Mouse (Mus musculus) hindbrain, embryonic 15.5 days (tissue): ENCODE data around the gene Ddx4. TPM values are rescaled to one million over a fixed set of nuclear protein-coding genes. Genes with fewer than 3 reads are reported as not detected.

Source experiments
- ATAC-seq: fragments of 200-750 bp; cut with Nextera tagmentation; 2 replicates; pipeline ENCODE4 v1.8.0; 2017; ENCODE audit warnings: low read depth, moderate number of reproducible peaks, moderate TSS enrichment; ENCODE audit not compliant: low FRiP score
- H3K27ac ChIP-seq: fragments of 300-500 bp; sonication (generic); replicated peaks from 2 replicates; pipeline ENCODE4 v1.5.1; 2015; ENCODE audit warnings: mild to moderate bottlenecking, inconsistent platforms
- H3K27me3 ChIP-seq: fragments of 300-500 bp; sonication (generic); 2 replicates; pipeline ENCODE4 v1.6.1; 2015; ENCODE audit warnings: control low read depth, inconsistent platforms
- H3K36me3 ChIP-seq: fragments of 300-500 bp; sonication (generic); 2 replicates; pipeline ENCODE4 v1.6.1; 2015; ENCODE audit warnings: control low read depth, inconsistent platforms
- H3K4me1 ChIP-seq: fragments of 300-500 bp; sonication (generic); replicated peaks from 2 replicates; pipeline ENCODE4 v1.6.1; 2015; ENCODE audit warnings: control low read depth, inconsistent platforms
- H3K4me2 ChIP-seq: fragments of 300-500 bp; sonication (generic); 2 replicates; pipeline ENCODE4 v1.6.1; 2015; ENCODE audit warnings: moderate library complexity, mild to moderate bottlenecking, inconsistent platforms
- H3K4me3 ChIP-seq: fragments of 300-500 bp; sonication (generic); 2 replicates; pipeline ENCODE4 v1.5.1; 2015; ENCODE audit warnings: mild to moderate bottlenecking, inconsistent platforms
- H3K9ac ChIP-seq: fragments of 300-500 bp; sonication (generic); 2 replicates; pipeline ENCODE4 v1.6.1; 2015; ENCODE audit warnings: inconsistent platforms
- H3K9me3 ChIP-seq: fragments of 300-500 bp; sonication (generic); 2 replicates; pipeline ENCODE4 v1.6.1; 2016; ENCODE audit warnings: control low read depth, inconsistent platforms
- WGBS: fragments of 180-500 bp; shearing (Covaris S2); methylation state at CpG from one replicate; pipeline ENCODE4 v1.1.7; 2015; 5-methylcytosine and 5-hydroxymethylcytosine counted together
- polyA plus RNA-seq: library from polyadenylated mRNA; unstranded; fragments of >200 nt; fragmentation: Nextera tagmentation; extraction: Ambion mirVana; gene quantifications from 2 replicates; pipeline ENCODE4 v1.2.1, GENCODE M21; 2015

Ddx4 gene
- 1.1 and 1.2 TPM in 2 replicates for polyA plus RNA-seq

- 69% methylated on average over 45 of the region's 45 CpGs for WGBS
- no peak for ATAC-seq
- H3K36me3 ChIP-seq, result no peaks in the 10 kb centered on the region
- H3K4me1 ChIP-seq, result no peaks in the 10 kb centered on the region
- 0 out of 2 replicates have a peak within 1 kb of the TSS, but pooled peaks have one; percentile 1 for H3K4me2 ChIP-seq
- H3K27ac ChIP-seq, result no peak within 1 kb of the TSS
- no peak within 1 kb of the TSS for H3K9ac ChIP-seq
- H3K4me3 ChIP-seq, result no peak within 1 kb of the TSS
- no peaks in the 10 kb centered on the region for H3K27me3 ChIP-seq
- peaks cover 6% of the 10 kb centered on the region; the same call in 1 of the 2 replicates for H3K9me3 ChIP-seq
Measured at GRCm38 (mm10) chr13:112652205-112652604, at the start of gene Ddx4. Gene Ddx4, minus strand, starts transcription at chr13:112652475.

GRCm38 (mm10) chr13:112701256-112701655 is 49.0 kb upstream of the Ddx4 start:
- ATAC-seq, result no peak
- Histone ChIP-seq H3K9ac (no peak overlapping the region), H3K4me1 (no peaks in the 10 kb centered on the region), H3K36me3 (peaks cover 30% of the 10 kb centered on the region), H3K4me2 (no peak overlapping the region), H3K4me3 (no peak overlapping the region), H3K27ac (no peak overlapping the region), H3K9me3 (no peaks in the 10 kb centered on the region), H3K27me3 (no peaks in the 10 kb centered on the region)
- 90% methylated on average over 8 of the region's 8 CpGs for WGBS

- no peaks in the 10 kb centered on the region for H3K4me1 ChIP-seq
- no peak overlapping the region for H3K27ac ChIP-seq
- ATAC-seq, result 0 out of 2 replicates have a peak, but pooled peaks have one; percentile 27
- H3K4me3 ChIP-seq, result no peak overlapping the region
- H3K9me3 ChIP-seq, result no peaks in the 10 kb centered on the region
- H3K9ac ChIP-seq, result no peak overlapping the region
- no peak overlapping the region for H3K4me2 ChIP-seq
- WGBS, result 95% methylated on average over 8 of the region's 8 CpGs
- peaks cover 32% of the 10 kb centered on the region for H3K36me3 ChIP-seq
- H3K27me3 ChIP-seq, result no peaks in the 10 kb centered on the region
Measured at GRCm38 (mm10) chr13:112695526-112696240, 43.4 kb upstream of the Ddx4 start.

GRCm38 (mm10) chr13:112692870-112693553 is 40.7 kb upstream of the Ddx4 start:
- no peaks in the 10 kb centered on the region for H3K4me1 ChIP-seq
- no peak for ATAC-seq
- H3K36me3 ChIP-seq, result peaks cover 17% of the 10 kb centered on the region; the same call in 1 of the 2 replicates
- no peak overlapping the region for H3K27ac ChIP-seq
- H3K9ac ChIP-seq, result no peak overlapping the region
- no peaks in the 10 kb centered on the region for H3K9me3 ChIP-seq
- H3K4me2 ChIP-seq, result no peak overlapping the region
- no peaks in the 10 kb centered on the region for H3K27me3 ChIP-seq
- WGBS, result 95% methylated on average over 10 of the region's 10 CpGs
- H3K4me3 ChIP-seq, result no peak overlapping the region

GRCm38 (mm10) chr13:112686155-112686554 is 33.9 kb upstream of the Ddx4 start:
- no peaks in the 10 kb centered on the region for H3K27me3 ChIP-seq
- no peak overlapping the region for H3K27ac ChIP-seq
- no peak overlapping the region for H3K4me3 ChIP-seq
- ATAC-seq, result no peak
- no peak overlapping the region for H3K4me2 ChIP-seq
- 86% methylated on average over 2 of the region's 2 CpGs for WGBS
- no peaks in the 10 kb centered on the region for H3K4me1 ChIP-seq
- H3K36me3 ChIP-seq, result peaks cover 11% of the 10 kb centered on the region
- no peak overlapping the region for H3K9ac ChIP-seq
- no peaks in the 10 kb centered on the region for H3K9me3 ChIP-seq

GRCm38 (mm10) chr13:112683970-112684369 is 31.7 kb upstream of the Ddx4 start:
- Histone ChIP-seq H3K4me1 (no peaks in the 10 kb centered on the region), H3K4me3 (no peak overlapping the region), H3K27ac (no peak overlapping the region), H3K9ac (no peak overlapping the region), H3K27me3 (no peaks in the 10 kb centered on the region), H3K9me3 (no peaks in the 10 kb centered on the region), H3K36me3 (peaks cover 9% of the 10 kb centered on the region), H3K4me2 (no peak overlapping the region)
- WGBS, result 84% methylated on average over 6 of the region's 6 CpGs
- ATAC-seq, result no peak

- Histone ChIP-seq H3K27me3 (no peaks in the 10 kb centered on the region), H3K36me3 (peaks cover 12% of the 10 kb centered on the region), H3K9ac (no peak overlapping the region), H3K27ac (no peak overlapping the region), H3K9me3 (no peaks in the 10 kb centered on the region), H3K4me2 (no peak overlapping the region), H3K4me3 (no peak overlapping the region), H3K4me1 (no peaks in the 10 kb centered on the region)
- WGBS, result 83% methylated on average over 2 of the region's 2 CpGs
- no peak for ATAC-seq
Measured at GRCm38 (mm10) chr13:112683312-112683711, 31.0 kb upstream of the Ddx4 start.

- H3K27me3 ChIP-seq, result no peaks in the 10 kb centered on the region
- H3K36me3 ChIP-seq, result 0 out of 2 replicates have a peak, but pooled peaks cover 7% of the 10 kb centered on the region
- ATAC-seq, result no peak
- no peak overlapping the region for H3K4me3 ChIP-seq
- 90% methylated on average over 4 of the region's 4 CpGs for WGBS
- H3K4me1 ChIP-seq, result peaks cover 4% of the 10 kb centered on the region
- no peak overlapping the region for H3K9ac ChIP-seq
- H3K27ac ChIP-seq, result no peak overlapping the region
- no peak overlapping the region for H3K4me2 ChIP-seq
- no peaks in the 10 kb centered on the region for H3K9me3 ChIP-seq
Measured at GRCm38 (mm10) chr13:112678154-112678553, 25.9 kb upstream of the Ddx4 start.

GRCm38 (mm10) chr13:112673899-112674447 is 21.7 kb upstream of the Ddx4 start:
- Histone ChIP-seq H3K9me3 (no peaks in the 10 kb centered on the region), H3K9ac (no peak overlapping the region), H3K27me3 (no peaks in the 10 kb centered on the region), H3K27ac (no peak overlapping the region), H3K4me3 (no peak overlapping the region), H3K4me2 (no peak overlapping the region), H3K4me1 (peaks cover 4% of the 10 kb centered on the region), H3K36me3 (peaks cover 22% of the 10 kb centered on the region)
- WGBS, result 12% methylated on average over 9 of the region's 9 CpGs
- peak; percentile 88 for ATAC-seq

GRCm38 (mm10) chr13:112672797-112673196 is 20.5 kb upstream of the Ddx4 start:
- H3K27ac ChIP-seq, result no peak overlapping the region
- 90% methylated on average over 6 of the region's 6 CpGs for WGBS
- peaks cover 4% of the 10 kb centered on the region for H3K4me1 ChIP-seq
- ATAC-seq, result no peak
- peaks cover 16% of the 10 kb centered on the region for H3K36me3 ChIP-seq
- H3K27me3 ChIP-seq, result no peaks in the 10 kb centered on the region
- no peak overlapping the region for H3K9ac ChIP-seq
- H3K4me3 ChIP-seq, result no peak overlapping the region
- H3K9me3 ChIP-seq, result no peaks in the 10 kb centered on the region
- H3K4me2 ChIP-seq, result no peak overlapping the region

GRCm38 (mm10) chr13:112671708-112672107 is 19.4 kb upstream of the Ddx4 start:
- H3K4me1 ChIP-seq, result peaks cover 4% of the 10 kb centered on the region
- H3K4me3 ChIP-seq, result no peak overlapping the region
- no peak overlapping the region for H3K9ac ChIP-seq
- peaks cover 16% of the 10 kb centered on the region for H3K36me3 ChIP-seq
- H3K27me3 ChIP-seq, result no peaks in the 10 kb centered on the region
- H3K27ac ChIP-seq, result no peak overlapping the region
- WGBS, result 72% methylated on average over 13 of the region's 13 CpGs
- no peaks in the 10 kb centered on the region for H3K9me3 ChIP-seq
- no peak for ATAC-seq
- no peak overlapping the region for H3K4me2 ChIP-seq

GRCm38 (mm10) chr13:112667215-112667614 is 14.9 kb upstream of the Ddx4 start:
- Histone ChIP-seq H3K4me2 (no peak overlapping the region), H3K4me3 (no peak overlapping the region), H3K27ac (no peak overlapping the region), H3K9me3 (no peaks in the 10 kb centered on the region), H3K9ac (no peak overlapping the region), H3K36me3 (peaks cover 14% of the 10 kb centered on the region), H3K27me3 (no peaks in the 10 kb centered on the region), H3K4me1 (no peaks in the 10 kb centered on the region)
- no peak for ATAC-seq
- 86% methylated on average over 9 of the region's 9 CpGs for WGBS
